Mouse (Mus musculus) small intestine, adult 2 months (tissue): Measurements from ENCODE around the gene Ccdc177.

Experiments
- CTCF ChIP-seq: fragments of 200-500 bp; IDR thresholded peaks from 2 replicates; pipeline ENCODE4 v1.5.1; 2012; ENCODE audit warnings: low read depth, mild to moderate bottlenecking, control low read depth, inconsistent platforms, low read length, moderate library complexity, mixed read lengths; ENCODE audit not compliant: insufficient replicate concordance, insufficient read length; ENCODE audit errors: extremely low read depth
- POLR2A ChIP-seq: fragments of 200-500 bp; IDR thresholded peaks from 2 replicates; pipeline ENCODE4 v1.6.1; 2012; ENCODE audit warnings: low read depth, mild to moderate bottlenecking, control low read depth, inconsistent platforms, low read length, moderate library complexity

DNA sequence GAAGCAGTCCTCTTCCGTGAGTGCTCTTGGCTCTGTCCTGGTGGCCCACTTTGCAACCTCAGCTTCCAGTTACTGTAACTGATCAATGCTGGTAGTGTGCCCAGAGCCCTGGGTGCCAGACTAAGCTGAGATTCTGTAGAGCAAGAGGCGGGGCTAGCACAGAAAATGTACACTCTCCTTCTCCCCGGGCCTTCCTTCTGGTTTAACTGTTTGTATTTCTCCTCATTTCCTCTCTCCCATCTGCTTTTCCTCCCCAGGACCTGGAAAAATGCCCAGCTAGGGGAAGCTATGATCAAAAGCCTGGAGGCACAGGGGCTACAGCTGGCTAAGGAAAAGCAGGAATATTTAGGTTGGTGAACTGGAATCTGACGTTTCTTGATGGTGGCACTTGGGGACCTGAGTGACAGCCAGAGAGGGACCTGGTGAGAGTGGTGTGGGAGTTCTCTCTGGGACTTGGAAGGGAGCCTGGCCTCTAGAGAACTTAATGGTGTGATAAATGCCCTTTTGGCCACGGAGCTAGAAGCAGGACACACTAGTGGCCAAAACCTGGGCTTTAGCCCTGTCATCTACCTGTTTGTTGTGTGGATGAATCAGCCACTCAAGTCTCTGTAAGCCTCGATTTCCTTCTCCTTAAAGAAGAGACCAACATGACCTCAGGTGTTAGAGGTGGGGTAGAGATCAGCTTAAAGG, 53.4 kb downstream of the Ccdc177 start:
- TF ChIP-seq POLR2A (no peak), CTCF (no peak)
